Mouse (Mus musculus) embryo, embryonic 9.5 days (tissue): ENCODE results near the gene Cox17.

Source experiments
- DNase-seq: peaks from one replicate; pipeline ENCODE4 v3.0.0-alpha.2; 2017; ENCODE audit errors: extremely low spot score

Cox17 gene

GRCm38 (mm10) chr16:38370633-38371374 is 24.0 kb downstream of the Cox17 start:
- DNase-seq, result no peak

GRCm38 (mm10) chr16:38371705-38372296 is 25.0 kb downstream of the Cox17 start:
- DNase-seq, result no peak

GRCm38 (mm10) chr16:38372876-38373275 is 26.1 kb downstream of the Cox17 start:
- DNase-seq, result no peak

- DNase-seq, result no peak
Measured at GRCm38 (mm10) chr16:38373439-38373838, 26.6 kb downstream of the Cox17 start.

- DNase-seq, result no peak
Measured at GRCm38 (mm10) chr16:38373941-38374340, 27.1 kb downstream of the Cox17 start.

GRCm38 (mm10) chr16:38374379-38375140 is 27.8 kb downstream of the Cox17 start:
- DNase-seq, result no peak

GRCm38 (mm10) chr16:38375182-38375581 is 28.4 kb downstream of the Cox17 start:
- no peak for DNase-seq

GRCm38 (mm10) chr16:38376163-38376840 is 29.5 kb downstream of the Cox17 start:
- peak; percentile 60 for DNase-seq

- no peak for DNase-seq
Measured at GRCm38 (mm10) chr16:38376841-38377249, 30.1 kb downstream of the Cox17 start.

GRCm38 (mm10) chr16:38377546-38377945 is 30.8 kb downstream of the Cox17 start:
- DNase-seq, result no peak

- no peak for DNase-seq
Measured at GRCm38 (mm10) chr16:38378591-38378990, 31.8 kb downstream of the Cox17 start.

- no peak for DNase-seq
Measured at GRCm38 (mm10) chr16:38379088-38379487, 32.3 kb downstream of the Cox17 start.

GRCm38 (mm10) chr16:38379493-38379892 is 32.7 kb downstream of the Cox17 start:
- DNase-seq, result no peak

GRCm38 (mm10) chr16:38379926-38380325 is 33.1 kb downstream of the Cox17 start:
- no peak for DNase-seq

GRCm38 (mm10) chr16:38383683-38384082 is 36.9 kb downstream of the Cox17 start:
- DNase-seq, result no peak

GRCm38 (mm10) chr16:38385184-38385634 is 38.4 kb downstream of the Cox17 start:
- DNase-seq, result no peak

GRCm38 (mm10) chr16:38385700-38386099 is 38.9 kb downstream of the Cox17 start:
- DNase-seq, result no peak

- DNase-seq, result no peak
Measured at GRCm38 (mm10) chr16:38387389-38387788, 40.6 kb downstream of the Cox17 start.

- DNase-seq, result no peak
Measured at GRCm38 (mm10) chr16:38388757-38389156, 42.0 kb downstream of the Cox17 start.

- DNase-seq, result no peak
Measured at GRCm38 (mm10) chr16:38389284-38389893, 42.6 kb downstream of the Cox17 start.

GRCm38 (mm10) chr16:38390322-38390721 is 43.5 kb downstream of the Cox17 start:
- no peak for DNase-seq
